Mouse (Mus musculus) ES-Bruce4 (cell line): Measurements from ENCODE around the gene Cldn3. TPM values are rescaled to one million over a fixed set of nuclear protein-coding genes. Genes with fewer than 3 reads are reported as not detected.
A peak's percentile ranks its signal among the peaks of the same experiment; 100 is the strongest.

ENCODE experiments used
- H3K27ac ChIP-seq: 2 replicates; pipeline ENCODE4 v1.5.1; 2012; ENCODE audit warnings: low read length, inconsistent platforms; ENCODE audit not compliant: insufficient read depth
- H3K27me3 ChIP-seq: 2 replicates; pipeline ENCODE4 v1.6.1; 2012; ENCODE audit warnings: mild to moderate bottlenecking, low read length, inconsistent platforms; ENCODE audit not compliant: control insufficient read depth, poor library complexity, insufficient read depth, severe bottlenecking
- H3K36me3 ChIP-seq: 2 replicates; pipeline ENCODE4 v1.6.1; 2012; ENCODE audit warnings: inconsistent platforms, mild to moderate bottlenecking, low read length, moderate library complexity; ENCODE audit not compliant: control insufficient read depth, poor library complexity, insufficient read depth, severe bottlenecking
- H3K4me1 ChIP-seq: one replicate; pipeline ENCODE4 v1.8.1; 2011; ENCODE audit warnings: low read length; ENCODE audit not compliant: control insufficient read depth, insufficient read depth
- H3K4me3 ChIP-seq: 2 replicates; pipeline ENCODE4 v1.5.1; 2011; ENCODE audit warnings: low read depth, mild to moderate bottlenecking, low read length
- H3K9ac ChIP-seq: 2 replicates; pipeline ENCODE4 v1.6.1; 2012; ENCODE audit warnings: low read depth, mild to moderate bottlenecking, inconsistent platforms; ENCODE audit not compliant: poor library complexity, severe bottlenecking
- H3K9me3 ChIP-seq: replicated peaks from 2 replicates; pipeline ENCODE4 v1.6.1; 2012; ENCODE audit warnings: mild to moderate bottlenecking, low read length, inconsistent platforms; ENCODE audit not compliant: control insufficient read depth, poor library complexity, insufficient read depth, severe bottlenecking
- CTCF ChIP-seq: IDR thresholded peaks from one replicate; pipeline ENCODE4 v1.8.1; 2011; ENCODE audit warnings: low read depth, low read length
- EP300 ChIP-seq: IDR thresholded peaks from 2 replicates; pipeline ENCODE4 v1.6.1; 2011; ENCODE audit warnings: low read depth, low read length; ENCODE audit not compliant: insufficient read depth
- POLR2A ChIP-seq: IDR thresholded peaks from one replicate; pipeline ENCODE4 v1.8.1; 2011; ENCODE audit warnings: low read length; ENCODE audit not compliant: insufficient read depth
- polyA plus RNA-seq: library from polyadenylated mRNA; stranded (reverse); fragments of >200 nt; gene quantifications from 2 replicates; pipeline ENCODE4 v1.2.4, GENCODE M21; 2011; ENCODE audit warnings: low read depth; ENCODE audit not compliant: missing spikeins, insufficient read depth, insufficient read length

Cldn3 gene
- polyA plus RNA-seq, 1 experiment: 22.4 TPM

DNA sequence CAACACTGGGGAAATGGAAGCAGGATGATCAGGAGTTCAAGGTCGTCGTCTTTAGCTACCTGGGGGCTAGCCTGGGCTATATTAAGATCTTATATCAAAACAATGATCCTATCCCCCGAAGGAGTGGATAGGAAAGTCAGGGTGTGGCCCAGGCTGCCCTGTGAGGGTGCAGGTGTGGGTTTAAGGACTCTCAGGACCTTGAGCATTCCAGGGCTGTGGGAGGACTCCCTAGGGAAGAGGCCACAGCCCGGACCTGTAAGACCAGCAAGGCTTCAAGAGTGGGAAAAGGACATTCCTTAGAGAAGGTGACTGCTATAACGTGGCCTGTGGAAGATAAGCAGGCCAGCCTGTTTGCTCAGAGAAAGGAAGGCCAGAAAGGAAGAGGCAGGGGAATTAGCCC, 41.8 kb upstream of the Cldn3 start:
- peaks cover 9% of the 10 kb centered on the region for H3K4me1 ChIP-seq
- H3K9me3 ChIP-seq: no peaks in the 10 kb centered on the region; the same call in 1 of the 2 replicates
- peak; percentile 71; the same call in 1 of the 2 replicates for TF ChIP-seq EP300
- no peak for TF ChIP-seq POLR2A
- no peaks in the 10 kb centered on the region for H3K27me3 ChIP-seq
- H3K9ac ChIP-seq: peak overlapping the region; percentile 85
- H3K36me3 ChIP-seq: peaks cover 11% of the 10 kb centered on the region
- H3K27ac ChIP-seq: peak overlapping the region; percentile 88
- peak overlapping the region; percentile 63 for H3K4me3 ChIP-seq

DNA sequence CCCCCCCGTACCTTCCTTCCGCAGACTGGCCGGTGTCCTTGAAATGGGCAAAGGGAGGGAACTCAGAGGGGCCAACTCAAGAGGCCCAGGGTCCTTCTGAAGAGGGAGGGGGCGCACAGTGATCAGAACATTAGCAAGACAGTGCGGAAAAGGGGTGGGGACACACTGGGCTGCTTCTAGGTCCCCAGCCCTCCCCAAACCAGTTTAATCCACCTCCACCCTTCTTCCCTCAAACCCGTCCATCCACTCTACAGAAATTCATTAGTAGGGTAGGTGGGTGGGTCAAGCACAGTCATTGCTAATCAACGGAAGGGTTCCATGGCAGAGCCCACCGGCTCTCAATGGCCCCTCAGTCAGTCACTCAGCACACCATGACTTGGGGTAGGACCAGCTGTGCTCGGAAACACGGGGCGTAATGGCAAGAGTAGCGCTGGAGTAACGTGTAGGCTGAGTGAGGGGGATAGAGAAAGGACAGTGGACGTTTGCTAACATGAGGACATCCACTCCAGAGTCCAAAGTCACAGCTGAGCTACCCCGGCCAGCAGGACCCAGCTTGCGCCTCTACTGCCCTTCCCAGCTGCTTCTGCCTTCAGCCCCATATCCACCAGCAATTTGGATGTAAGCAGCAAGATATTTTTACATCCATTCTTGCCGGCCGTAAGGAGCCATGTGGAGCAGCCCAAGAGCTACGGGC, 40.6 kb upstream of the Cldn3 start:
- H3K27ac ChIP-seq: peak overlapping the region; percentile 85
- H3K36me3 ChIP-seq: peaks cover 9% of the 10 kb centered on the region
- peaks cover 7% of the 10 kb centered on the region for H3K4me1 ChIP-seq
- H3K9me3 ChIP-seq: no peaks in the 10 kb centered on the region; the same call in 1 of the 2 replicates
- H3K27me3 ChIP-seq: no peaks in the 10 kb centered on the region
- peak overlapping the region; percentile 85 for H3K9ac ChIP-seq
- peak overlapping the region; percentile 96 for H3K4me3 ChIP-seq
- peak; percentile 97 for TF ChIP-seq EP300
- no peak for TF ChIP-seq CTCF
- TF ChIP-seq POLR2A: peak; percentile 74

- H3K36me3 ChIP-seq: peaks cover under 1% of the 10 kb centered on the region; the same call in 1 of the 2 replicates
- H3K9ac ChIP-seq: peak overlapping the region; percentile 85
- peak overlapping the region; percentile 96 for H3K4me3 ChIP-seq
- H3K27me3 ChIP-seq: no peaks in the 10 kb centered on the region
- no peak for TF ChIP-seq POLR2A
- no peaks in the 10 kb centered on the region for H3K9me3 ChIP-seq
- peaks cover 4% of the 10 kb centered on the region for H3K4me1 ChIP-seq
- peak overlapping the region; percentile 85 for H3K27ac ChIP-seq
Observed at GRCm38 (mm10) chr5:134946063-134946856, 39.8 kb upstream of the Cldn3 start.

DNA sequence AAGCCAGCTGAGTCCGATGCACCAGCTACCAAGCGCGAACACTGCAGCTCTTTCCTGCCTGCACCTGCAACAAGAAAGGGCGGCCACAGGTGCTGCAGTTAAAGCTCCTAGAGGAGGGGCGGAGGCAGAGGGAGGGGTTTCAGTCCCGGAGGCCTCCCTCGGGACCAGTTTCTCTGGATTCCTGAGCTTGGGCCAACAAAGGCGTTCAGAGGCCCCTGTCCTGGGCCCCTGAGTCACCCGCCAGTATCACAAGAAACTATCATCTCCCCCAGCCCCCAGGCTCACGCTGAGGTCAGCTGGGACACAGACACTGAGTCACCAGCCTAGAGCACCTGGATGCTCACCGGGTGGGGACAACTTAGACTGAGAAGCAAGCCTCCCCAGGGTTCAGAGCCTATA, 39.2 kb upstream of the Cldn3 start, which contains the start of gene Cldn4:
TSS of gene Cldn4 (minus strand) at position 78 of the 399 bp plus-strand sequence.
- H3K27me3 ChIP-seq: no peaks in the 10 kb centered on the region
- H3K4me1 ChIP-seq: peaks cover 4% of the 10 kb centered on the region
- peak within 1 kb of the TSS; percentile 85 for H3K27ac ChIP-seq
- peak within 1 kb of the TSS; percentile 85 for H3K9ac ChIP-seq
- H3K36me3 ChIP-seq: no peaks in the 10 kb centered on the region
- peak within 1 kb of the TSS; percentile 96 for H3K4me3 ChIP-seq
- no peaks in the 10 kb centered on the region for H3K9me3 ChIP-seq
- TF ChIP-seq POLR2A: peak; percentile 97
- no peak for TF ChIP-seq CTCF
- peak; percentile 98 for TF ChIP-seq EP300

- TF ChIP-seq EP300 (peak; percentile 97), CTCF (no peak), POLR2A (no peak)
- Histone ChIP-seq H3K27me3 (no peaks in the 10 kb centered on the region), H3K9me3 (no peaks in the 10 kb centered on the region), H3K4me3 (no peak overlapping the region), H3K4me1 (peaks cover 4% of the 10 kb centered on the region), H3K36me3 (no peaks in the 10 kb centered on the region), H3K27ac (peak overlapping the region; percentile 85), H3K9ac (no peak overlapping the region)
Observed at GRCm38 (mm10) chr5:134947420-134948084, 38.5 kb upstream of the Cldn3 start.

- H3K9me3 ChIP-seq: no peaks in the 10 kb centered on the region
- no peaks in the 10 kb centered on the region for H3K27me3 ChIP-seq
- H3K9ac ChIP-seq: no peak overlapping the region
- H3K27ac ChIP-seq: peak overlapping the region; percentile 85
- H3K4me1 ChIP-seq: peaks cover 6% of the 10 kb centered on the region
- TF ChIP-seq POLR2A: no peak
- no peak for TF ChIP-seq CTCF
- TF ChIP-seq EP300: peak; percentile 89
- no peaks in the 10 kb centered on the region for H3K36me3 ChIP-seq
- no peak overlapping the region for H3K4me3 ChIP-seq
Observed at GRCm38 (mm10) chr5:134948085-134948439, 38.0 kb upstream of the Cldn3 start.
